Mouse (Mus musculus) frontal cortex, postnatal 10 days (tissue): ENCODE results near the gene Osbpl11.
"Not testable (repeated sequence)": the region's sequence is repeated elsewhere in the genome, so short reads cannot be mapped to it uniquely, and the experiment has no call there.

Experiments
- DNase-seq, 2 experiments: peaks; one replicate each; pipeline ENCODE4 v3.0.0; 2022; ENCODE audit warnings: low spot score in 2 of 2, mixed read lengths in 1 of 2

Osbpl11 gene

DNA sequence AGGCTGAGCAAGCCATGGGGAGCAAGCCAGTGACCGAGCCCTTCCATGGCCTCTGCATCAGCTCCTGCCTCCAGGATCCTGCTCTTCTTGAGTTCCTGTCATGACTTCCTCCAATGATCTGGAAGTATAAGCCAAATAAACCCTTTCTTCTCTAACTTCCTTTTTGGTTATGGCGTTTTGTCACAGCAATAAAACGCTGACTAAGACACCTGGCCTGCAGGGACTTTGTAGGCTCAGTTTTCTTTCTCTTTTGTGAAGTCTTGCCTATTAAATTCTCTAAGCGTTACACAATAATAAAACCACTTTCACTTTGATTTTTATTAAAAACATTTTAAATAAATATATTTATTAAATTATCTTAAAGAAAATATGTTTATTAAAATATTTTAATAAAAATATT lies 7.1 kb upstream of the Osbpl11 start:
- no peak for DNase-seq

DNA sequence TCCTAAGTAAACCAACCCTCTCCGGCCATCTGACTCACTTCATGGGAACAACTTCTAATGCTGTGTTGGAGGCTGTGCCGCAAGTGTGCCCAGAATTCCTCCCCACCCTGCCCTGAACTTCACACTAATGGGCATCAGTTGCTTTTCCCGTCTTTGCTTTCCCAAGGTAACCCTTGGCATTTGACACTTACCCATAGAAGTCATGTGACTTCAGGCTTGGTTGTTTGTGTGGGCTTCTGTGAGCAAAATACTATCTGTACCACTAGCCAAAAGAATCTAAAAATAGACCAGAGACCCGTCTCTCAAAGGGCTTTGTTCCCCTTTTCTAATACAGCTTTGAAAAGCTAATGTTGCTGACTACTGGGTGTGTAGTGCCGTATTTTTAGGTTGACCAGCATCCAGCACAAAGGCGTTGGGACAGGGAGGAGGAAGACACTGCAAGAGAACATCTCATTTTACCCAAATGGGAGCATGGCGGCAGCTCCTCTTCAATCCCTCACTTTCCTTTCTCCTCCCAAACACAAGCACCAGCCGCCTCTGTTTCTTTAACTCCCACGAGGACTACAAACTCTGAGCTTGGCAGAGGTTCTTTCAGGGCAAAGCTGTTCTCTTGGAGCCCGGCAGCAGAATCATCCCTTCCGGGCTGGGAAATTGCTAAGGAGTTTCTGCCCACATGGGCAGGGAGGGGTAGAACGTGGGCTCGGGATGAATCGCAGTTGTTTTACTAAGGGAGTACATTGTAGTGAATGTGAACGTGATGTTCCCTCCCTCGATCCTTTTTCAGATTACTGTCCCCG lies 6.4 kb upstream of the Osbpl11 start:
- DNase-seq: peak; percentile 57 to 66

DNA sequence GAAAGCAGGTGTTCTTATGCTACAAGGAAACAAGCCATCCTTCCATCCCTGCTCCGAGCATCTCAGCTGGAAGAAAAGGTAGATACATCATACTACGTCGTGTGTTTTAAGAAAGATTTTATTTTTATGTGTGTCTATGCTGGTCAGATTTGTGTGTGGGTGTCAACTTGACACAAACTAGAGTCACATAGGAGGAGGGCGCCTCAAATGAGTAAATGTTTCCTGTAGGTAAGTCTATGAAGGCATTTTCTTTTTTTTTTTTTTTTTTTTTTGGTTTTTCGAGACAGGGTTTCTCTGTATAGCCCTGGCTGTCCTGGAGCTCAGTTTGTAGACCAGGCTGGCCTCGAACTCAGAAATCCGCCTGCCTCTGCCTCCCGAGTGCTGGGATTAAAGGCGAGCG lies 5.6 kb upstream of the Osbpl11 start:
- DNase-seq: not testable (repeated sequence)

DNA sequence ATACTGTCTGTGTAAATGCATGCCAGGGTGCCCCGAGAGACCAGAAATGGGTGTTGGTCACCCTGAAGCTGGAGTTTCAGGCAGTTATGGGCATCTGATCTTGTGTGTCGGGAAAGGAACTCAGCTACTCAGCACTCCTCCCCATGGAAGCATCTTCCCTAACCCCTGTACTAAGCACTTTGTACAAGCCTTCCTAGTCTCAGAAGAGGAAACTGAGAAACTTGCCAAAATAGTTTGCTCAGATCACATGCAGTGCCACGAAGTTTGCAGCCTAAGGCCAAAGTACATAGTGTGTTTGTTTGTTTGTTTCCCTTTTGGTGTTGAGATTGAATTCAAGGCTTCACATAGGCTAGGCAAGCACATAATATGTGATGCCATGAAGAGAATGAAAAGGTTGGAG lies 5.0 kb upstream of the Osbpl11 start:
- DNase-seq: no peak

DNA sequence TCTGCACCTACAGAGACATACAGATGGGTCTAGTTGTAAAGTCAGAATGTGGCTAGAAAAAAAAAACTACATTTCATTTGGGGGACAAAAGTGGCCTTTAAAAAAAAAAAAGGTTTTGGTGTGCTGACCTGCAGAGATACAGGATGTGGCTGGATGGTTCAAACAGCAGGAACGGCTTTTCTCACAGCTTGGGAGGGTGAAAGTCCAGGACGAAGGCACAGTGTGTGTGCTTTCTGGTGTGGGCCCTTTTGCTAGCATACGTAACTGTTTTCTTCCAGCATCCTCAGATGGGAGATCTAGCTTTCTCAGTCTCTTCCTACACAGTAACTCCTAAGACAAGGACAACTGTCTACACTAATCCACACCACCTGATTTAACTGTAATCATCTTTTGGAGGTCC lies 4.1 kb upstream of the Osbpl11 start:
- no peak for DNase-seq

DNA sequence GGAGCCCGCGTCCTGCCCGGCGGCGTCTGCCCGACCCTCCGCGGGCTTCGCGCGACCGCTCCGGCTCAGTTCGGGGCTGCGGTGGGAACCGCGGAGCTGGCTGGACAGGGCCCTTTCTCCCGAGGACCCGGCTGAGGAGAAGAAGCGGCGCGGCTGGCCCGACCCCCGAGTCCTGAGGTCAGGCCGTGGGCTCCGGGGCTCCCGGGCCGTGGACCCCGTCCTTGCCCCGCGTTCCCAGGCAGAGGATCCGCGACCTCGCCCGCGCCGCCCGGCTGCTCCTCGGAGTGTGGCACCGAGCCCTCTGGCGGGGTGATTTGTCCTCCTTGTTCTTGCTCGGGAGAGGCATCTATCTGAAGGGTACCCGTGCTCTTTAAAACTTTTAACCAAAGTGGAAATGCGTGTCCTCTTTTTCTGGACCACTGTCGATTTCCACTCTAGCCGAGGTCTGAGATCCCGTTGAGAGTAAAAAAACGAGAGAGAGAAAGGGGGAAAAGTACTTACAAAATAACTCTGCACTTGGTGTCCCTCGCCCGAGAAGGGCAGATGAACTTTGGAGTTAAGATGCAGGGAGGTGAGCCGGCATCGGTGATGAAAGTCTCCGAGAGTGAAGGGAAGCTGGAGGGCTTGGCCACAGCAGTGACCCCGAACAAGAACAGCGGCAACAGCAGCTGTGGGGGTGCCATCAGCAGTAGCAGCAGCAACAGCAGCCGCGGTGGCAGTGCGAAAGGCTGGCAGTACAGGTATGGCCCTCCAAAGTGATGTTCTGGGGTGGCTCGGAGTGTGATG lies 583 bp downstream of the Osbpl11 start:
- peak in 1 of 2 experiments; percentile 54 for DNase-seq

DNA sequence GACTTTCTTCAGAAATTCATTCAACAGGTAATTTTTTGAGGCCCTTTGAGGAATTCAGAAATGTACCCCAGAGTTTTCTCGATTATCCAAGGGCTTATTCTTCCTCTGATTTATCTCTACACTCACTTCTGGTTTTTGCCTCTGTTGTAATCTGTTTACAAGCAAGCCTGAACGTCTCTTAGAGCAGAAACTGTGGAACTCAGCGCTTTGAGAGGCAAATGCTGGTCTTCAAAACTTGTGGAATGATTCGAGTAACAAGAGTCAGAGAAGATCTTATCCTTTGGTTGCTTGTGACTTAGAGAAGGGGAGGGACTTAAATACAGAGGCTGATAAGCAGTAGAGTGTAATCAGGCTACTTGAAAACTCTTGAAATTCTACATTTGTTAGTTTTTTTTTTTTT lies 1.3 kb downstream of the Osbpl11 start:
- no peak for DNase-seq

DNA sequence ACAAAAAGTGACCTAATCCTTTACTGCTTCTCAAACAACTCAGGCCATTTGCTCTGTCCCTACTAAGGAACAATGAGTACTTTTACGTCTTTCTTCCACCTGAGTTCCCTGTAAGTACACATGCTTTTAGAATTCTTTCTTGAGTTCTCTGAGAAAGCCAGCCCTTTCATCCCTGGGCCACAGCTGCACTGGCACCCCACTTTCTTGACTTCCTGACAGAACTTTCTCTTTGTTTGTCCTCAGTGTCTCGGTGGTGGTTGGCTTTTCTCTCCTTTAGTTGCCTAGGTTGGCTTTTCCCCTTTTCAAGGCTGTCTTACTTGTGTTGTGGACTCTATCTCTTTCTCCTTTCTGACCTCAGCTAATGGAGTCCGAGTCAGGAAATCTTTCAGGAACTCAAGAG lies 3.2 kb downstream of the Osbpl11 start:
- no peak for DNase-seq

DNA sequence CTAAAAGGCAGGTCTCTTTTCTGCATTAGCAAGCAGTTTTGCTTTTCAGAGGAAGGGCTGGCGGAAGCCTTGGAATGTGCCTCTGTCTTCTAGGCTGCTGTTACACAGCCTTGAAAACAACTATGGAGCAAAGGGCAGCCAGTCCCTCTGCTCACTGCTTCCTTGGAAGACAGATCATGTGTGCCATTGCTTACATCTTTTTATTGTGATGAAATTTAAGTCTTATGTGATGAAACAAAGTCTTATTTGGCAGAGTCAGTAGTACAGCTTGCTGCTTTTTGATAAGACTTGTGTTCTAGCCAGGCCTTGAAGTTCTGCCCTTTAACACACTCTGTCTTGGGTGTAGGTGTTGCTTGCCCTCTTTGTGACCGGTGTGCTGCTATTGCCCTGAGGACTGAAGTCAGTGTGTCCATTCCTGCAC lies 6.8 kb downstream of the Osbpl11 start:
- DNase-seq: no peak

DNA sequence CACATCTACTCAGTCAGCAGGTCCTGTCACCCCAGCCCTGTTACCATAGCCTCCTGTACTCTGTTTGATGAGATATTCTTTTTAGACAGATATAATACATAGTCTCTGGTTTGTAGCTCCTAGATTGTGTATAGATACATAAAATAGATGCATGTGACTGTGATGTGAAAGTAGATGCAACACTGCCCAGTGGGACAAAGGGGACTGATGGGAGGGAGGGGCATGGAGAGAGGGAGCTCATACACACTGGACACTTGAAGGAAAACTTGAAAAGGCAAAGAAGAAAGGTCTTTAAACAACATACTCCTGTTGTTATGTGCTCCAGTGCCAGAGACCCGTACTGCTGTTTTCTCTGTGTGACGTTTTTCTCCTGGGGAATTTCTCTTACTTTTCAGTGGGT lies 7.4 kb downstream of the Osbpl11 start:
- no peak for DNase-seq

DNA sequence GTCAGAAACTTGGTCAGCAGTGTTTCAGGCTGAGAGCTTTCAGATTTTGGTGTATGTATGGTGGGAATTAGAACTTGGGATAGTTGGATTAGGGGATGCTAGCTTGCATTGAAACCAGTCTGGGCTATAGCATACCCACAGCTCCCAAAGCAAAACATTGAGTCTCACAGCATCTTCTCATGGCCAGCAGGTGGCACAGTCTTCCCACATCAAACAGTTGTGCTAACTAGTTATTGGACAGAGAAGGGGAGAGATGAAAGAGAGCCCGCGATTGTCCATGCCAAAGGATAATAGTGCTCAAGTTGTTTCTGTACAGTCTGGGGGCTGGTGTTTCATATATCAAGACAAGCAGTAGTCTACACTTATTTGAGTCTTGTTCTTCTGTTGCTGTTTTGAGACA lies 8.8 kb downstream of the Osbpl11 start:
- DNase-seq: peak in 1 of 2 experiments; percentile 38

DNA sequence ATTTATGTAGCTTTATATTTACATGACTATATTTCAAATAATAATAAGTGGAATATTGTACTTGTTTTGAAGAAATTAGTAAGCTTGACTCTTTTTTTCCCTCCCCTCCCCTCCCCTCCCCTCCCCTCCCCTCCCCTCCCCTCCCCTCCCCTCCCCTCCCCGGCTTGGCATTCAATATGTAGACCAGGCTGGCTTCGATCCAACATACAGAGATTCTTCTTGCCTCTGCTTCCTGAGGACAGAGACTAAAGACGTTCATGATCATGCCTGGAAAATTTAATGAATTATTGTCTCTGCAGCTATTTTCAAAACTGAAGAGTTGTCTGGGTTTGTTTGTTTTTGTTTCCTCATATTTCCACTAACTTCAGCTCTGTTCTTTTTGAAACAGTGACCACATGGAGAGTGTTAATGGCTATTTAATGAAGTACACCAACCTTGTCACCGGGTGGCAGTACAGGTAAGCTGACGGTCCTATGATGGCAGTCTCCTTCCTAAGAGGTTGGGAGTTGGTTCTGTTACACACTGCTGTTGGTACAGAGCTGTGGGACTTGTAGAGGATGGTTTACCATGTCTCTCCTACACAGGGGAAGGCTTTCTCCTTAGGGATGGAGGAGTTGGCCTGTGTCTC lies 10.9 kb downstream of the Osbpl11 start:
- DNase-seq: no peak

DNA sequence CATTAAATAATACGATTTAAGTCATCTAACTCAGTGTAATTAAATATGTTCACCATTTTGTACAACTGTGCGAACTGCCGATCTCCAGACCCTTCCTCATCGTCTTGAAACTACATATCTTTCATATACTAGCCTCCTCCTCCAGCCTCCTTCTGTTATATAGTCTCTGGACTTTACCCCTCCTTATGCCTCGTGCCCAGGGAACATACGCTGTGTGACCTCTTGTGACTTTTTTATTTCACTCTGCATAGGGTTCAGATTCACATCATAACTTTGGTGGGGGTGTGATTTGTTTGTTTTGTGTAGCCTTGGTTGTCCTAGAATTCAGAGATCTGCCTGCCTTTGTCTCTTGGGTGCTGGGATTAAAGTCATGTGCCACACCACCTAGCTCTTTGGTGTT lies 11.7 kb downstream of the Osbpl11 start:
- no peak for DNase-seq

DNA sequence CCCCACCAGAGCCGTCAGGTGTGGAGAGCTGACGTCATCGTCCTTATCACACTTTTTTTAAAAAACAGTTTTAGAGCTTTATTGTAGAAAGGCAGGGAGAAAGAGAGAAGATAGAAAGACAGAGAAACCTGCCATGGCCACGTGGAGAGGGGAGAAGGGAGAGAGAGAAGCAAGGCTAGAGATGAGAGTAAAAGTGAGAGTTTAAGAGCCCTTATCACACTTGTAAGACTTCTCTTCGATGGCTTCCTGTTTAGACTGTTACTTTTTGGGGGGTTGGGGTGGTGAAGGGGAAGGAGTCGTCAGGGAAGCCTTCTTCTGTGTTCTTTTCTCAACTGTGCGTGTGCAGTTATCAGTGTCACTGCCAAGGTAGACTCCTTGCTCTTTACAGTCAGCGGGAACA lies 15.7 kb downstream of the Osbpl11 start:
- no peak for DNase-seq

DNA sequence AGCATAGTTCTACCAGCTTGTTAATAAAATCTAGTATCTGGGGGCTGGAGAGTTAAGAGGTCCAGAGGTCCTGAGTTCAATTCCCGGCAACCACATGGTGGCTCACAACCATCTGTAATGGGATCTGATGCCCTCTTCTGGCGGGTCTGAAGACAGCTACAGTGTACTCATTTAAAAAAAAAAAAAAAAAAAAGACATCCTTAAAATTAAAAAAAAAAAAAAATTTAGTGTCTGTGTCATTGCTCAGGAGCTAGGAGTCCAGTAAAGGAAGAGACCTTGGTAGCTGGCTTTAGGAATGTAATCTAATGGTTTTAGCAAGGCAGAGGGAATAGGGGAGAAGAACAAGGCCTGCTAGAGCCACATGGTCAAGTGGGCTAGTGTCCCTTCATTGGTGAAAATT lies 25.9 kb downstream of the Osbpl11 start:
- DNase-seq: no peak

DNA sequence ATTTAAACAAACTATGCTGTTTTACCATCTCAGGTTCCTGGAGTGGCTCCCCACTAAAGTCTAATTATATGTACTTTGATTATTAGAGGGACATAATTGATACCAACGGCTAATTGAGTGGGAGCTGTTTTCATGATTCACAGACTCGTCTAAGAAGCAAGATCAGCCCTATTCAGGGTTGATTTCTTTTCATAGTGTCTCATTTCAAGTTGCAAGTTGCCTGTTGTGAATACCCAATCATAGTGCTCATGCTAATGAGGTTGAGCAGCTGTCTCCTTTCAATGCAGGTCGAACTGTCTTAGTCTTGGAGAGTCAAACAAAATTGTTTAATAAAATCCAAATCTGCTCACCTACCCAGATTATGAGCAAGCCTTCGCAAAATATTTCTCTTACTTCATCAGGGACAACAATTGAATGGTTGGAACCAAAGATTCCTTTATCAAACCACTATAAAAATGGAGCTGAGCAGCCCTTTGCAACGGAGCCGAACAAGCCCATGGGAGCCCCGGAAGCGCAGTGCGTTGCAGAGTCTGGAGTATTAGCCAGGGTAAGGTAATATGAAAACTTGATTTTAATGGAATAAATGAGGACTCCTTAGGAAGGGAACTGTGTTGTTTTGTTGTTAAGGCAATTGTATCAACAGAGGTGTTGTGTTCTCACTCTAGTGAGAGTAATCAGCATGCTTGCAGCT lies 31.6 kb downstream of the Osbpl11 start:
- DNase-seq: no peak

DNA sequence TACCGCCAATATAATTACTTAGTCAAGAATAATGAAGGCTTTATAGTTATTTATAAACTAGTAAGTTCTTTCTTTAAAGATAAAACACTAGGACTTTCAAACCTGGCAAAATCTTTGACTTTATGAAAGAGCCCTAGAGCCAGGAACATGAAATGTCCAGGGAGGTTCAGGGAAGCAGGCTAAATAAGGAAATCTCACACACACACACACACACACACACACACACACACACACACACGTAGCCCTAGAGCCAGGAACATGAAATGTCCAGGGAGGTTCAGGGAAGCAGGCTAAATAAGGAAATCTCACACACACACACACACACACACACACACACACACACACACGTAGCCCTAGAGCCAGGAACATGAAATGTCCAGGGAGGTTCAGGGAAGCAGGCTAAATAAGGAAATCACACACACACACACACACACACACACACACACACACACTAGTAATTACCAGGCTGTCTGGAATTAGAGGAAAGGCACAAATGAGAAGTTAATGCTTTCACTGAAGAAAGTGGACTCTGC lies 32.7 kb downstream of the Osbpl11 start:
- DNase-seq: not testable (repeated sequence)

DNA sequence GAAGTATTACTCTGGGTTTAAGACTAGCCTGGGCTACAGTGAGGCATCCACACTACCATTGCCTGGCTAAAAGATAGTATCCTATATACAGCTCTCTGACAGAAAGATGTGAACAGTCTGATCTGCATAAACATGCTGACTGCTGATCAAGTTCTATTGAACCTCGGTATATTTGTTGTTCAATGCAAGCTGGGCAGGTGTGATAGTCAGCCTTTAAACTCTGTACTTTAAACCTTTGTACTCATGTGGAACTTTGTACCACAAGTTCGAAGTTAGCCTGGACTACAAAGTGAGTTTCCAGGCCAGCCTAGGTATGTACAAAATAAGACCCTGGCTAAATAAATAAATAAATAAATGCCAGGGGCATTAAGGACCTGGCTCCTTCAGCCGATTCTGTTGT lies 37.6 kb downstream of the Osbpl11 start:
- DNase-seq: no peak

DNA sequence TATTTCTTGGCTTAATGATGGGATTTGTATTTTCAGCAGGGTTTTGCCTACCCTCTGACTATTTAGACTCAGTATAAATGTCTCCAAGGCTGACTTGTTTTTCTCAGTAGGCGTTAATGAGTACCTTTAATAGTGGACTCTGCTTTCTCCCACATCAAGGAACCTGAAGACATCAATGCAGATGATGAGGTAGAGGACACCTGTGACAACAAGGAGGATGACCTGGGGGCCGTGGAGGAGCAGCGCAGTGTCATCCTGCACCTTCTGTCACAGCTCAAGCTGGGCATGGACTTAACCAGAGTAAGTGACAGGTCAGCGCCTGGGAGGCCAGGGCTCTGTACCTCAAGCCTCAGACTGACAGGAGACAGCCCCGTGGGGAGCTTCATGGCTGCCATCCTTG lies 39.5 kb downstream of the Osbpl11 start:
- DNase-seq: no peak

DNA sequence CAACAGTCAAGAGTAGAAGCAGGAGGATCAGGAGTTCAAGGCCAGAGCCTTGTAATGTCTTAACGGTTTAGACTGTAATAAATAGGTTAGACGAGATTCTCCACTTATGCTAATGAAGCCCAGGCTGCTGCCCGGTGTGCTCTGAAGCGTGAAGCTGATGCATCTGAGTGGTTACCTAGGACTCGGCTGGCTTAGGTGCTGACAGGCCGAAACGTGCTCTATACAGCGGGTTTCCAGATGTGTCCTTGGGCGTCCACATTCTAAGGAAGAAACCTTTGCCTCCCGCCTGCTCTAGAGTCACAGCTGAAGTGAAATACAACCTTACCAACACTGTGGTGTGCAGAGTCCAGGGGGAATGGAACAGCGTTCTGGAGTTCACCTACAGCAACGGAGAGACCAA lies 49.3 kb downstream of the Osbpl11 start:
- no peak for DNase-seq

DNA sequence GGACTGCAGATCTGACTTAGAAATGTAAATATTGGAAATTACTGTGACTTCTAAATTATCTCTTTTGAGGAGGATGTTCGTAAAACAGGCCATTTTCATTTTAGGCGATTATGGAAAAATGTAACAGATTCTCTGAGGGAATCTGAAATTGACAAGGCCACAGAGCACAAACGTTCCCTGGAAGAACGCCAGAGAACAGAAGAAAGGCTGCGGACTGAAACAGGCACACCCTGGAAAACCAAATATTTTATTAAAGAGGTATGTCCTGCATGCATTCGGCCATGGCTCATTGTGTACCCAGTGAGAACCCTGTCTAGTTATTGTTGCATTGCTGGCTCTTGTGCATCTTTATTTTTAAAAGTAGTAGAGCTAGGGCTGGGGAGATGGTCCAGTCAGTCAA lies 51.3 kb downstream of the Osbpl11 start:
- DNase-seq: no peak

DNA sequence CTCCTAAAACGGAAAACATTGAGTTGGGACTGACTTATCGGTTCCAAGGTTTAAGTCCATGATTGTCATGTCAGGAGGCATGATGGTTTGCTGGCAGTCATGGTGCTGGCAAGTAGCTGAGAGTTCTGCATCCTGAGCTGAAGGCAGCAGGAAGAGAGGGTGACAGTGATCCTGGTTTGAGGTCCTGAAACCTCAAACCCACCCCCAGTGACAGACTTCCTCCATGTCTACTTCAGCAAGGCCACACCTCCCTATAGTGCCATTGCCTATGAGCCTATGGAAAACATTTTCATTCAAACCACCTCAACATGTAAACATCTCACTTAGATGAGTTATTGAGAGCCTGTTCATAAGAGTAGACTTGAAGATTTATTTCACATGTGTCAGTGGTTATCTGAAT lies 54.4 kb downstream of the Osbpl11 start:
- DNase-seq: no peak
